Mouse (Mus musculus) midbrain, embryonic 10.5 days (tissue): ENCODE measurements around the gene Filip1l. TPM values are rescaled to one million over a fixed set of nuclear protein-coding genes. Genes with fewer than 3 reads are reported as not detected.

Source experiments
- DNase-seq: peaks from one replicate; pipeline ENCODE4 v3.0.0-alpha.2; 2017; ENCODE audit warnings: low spot score
- H3K27ac ChIP-seq: fragments of 300-500 bp; sonication (generic); replicated peaks from 2 replicates; pipeline ENCODE4 v1.5.1; 2016; ENCODE audit warnings: mild to moderate bottlenecking
- H3K27me3 ChIP-seq: fragments of 300-500 bp; sonication (generic); 2 replicates; pipeline ENCODE4 v1.6.1; 2016; ENCODE audit warnings: low read depth, mild to moderate bottlenecking; ENCODE audit not compliant: poor library complexity, severe bottlenecking
- H3K36me3 ChIP-seq: fragments of 300-500 bp; sonication (generic); 2 replicates; pipeline ENCODE4 v1.6.1; 2016; ENCODE audit warnings: mild to moderate bottlenecking, moderate library complexity
- H3K4me1 ChIP-seq: fragments of 300-500 bp; sonication (generic); 2 replicates; pipeline ENCODE4 v1.6.1; 2016
- H3K4me3 ChIP-seq: fragments of 300-500 bp; sonication (generic); 2 replicates; pipeline ENCODE4 v1.5.1; 2016; ENCODE audit warnings: mild to moderate bottlenecking, moderate library complexity
- H3K9me3 ChIP-seq: fragments of 300-500 bp; sonication (generic); replicated peaks from 2 replicates; pipeline ENCODE4 v1.6.1; 2016; ENCODE audit warnings: mild to moderate bottlenecking
- WGBS: fragments of 180-500 bp; shearing (Covaris S2); methylation state at CpG from one replicate; pipeline ENCODE4 v1.1.7; 2016; 5-methylcytosine and 5-hydroxymethylcytosine counted together
- polyA plus RNA-seq: library from polyadenylated mRNA; unstranded; fragments of >200 nt; fragmentation: Nextera tagmentation; extraction: Ambion mirVana; gene quantifications from 2 replicates; pipeline ENCODE4 v1.2.1, GENCODE M21; 2016

Gene Filip1l
- polyA plus RNA-seq: 6.7 and 7.0 TPM in 2 replicates

DNA sequence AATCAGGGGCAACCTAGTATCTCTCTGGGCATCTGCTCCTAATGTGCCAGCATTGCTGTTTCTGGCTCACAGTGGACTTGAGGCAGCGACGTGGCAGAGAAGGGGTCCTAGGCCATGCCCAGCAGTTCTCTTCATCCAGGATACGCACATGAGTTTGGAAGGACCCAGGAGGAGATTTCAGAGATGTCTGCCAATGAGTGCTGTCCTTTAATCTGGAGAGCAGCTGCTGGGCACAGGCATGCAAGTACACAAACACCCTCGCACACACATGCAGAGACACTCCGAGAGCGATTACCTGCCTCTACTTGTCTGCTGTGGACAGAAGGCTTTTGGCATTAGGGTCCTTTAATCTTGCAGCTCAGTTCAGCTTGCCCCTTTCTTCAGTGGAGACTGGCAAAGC lies at the start of gene Filip1l:
Gene Filip1l (plus strand): TSS at position 343 of the 400 bp plus-strand sequence.
- Histone ChIP-seq H3K9me3 (no peaks in the 10 kb centered on the region), H3K4me1 (peaks cover 15% of the 10 kb centered on the region), H3K27me3 (no peaks in the 10 kb centered on the region), H3K4me3 (no peak within 1 kb of the TSS), H3K27ac (no peak within 1 kb of the TSS), H3K36me3 (no peaks in the 10 kb centered on the region)
- WGBS: 90% methylated on average over 6 of the region's 6 CpGs
- DNase-seq: no peak

DNA sequence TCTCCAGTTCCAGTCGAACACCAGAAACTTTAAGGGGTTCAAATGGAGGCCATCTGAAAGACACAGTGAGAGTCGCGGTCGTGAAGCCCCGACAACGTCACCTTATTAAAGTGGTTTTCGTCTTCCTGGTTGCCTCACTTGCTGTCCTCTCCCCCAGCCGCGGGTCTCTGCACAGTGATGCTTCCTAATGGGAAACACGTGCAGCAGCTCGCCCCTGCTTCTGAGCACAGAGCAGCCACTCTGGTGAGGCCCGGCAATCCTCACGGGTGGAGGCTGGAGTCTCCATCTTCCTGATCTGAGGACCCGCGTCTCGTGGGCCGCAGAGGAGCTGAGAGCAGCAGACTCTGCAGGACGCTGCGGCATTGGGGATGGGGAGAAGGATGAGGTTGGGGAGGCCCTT lies 49.2 kb upstream of the Filip1l start:
- 65% methylated on average over 19 of the region's 19 CpGs for WGBS
- Histone ChIP-seq H3K27me3 (no peaks in the 10 kb centered on the region), H3K4me1 (peaks cover 8% of the 10 kb centered on the region), H3K36me3 (no peaks in the 10 kb centered on the region), H3K4me3 (no peak overlapping the region), H3K27ac (peak overlapping the region; percentile 52; the same call in 1 of the 2 replicates), H3K9me3 (no peaks in the 10 kb centered on the region)
- DNase-seq: peak; percentile 34

DNA sequence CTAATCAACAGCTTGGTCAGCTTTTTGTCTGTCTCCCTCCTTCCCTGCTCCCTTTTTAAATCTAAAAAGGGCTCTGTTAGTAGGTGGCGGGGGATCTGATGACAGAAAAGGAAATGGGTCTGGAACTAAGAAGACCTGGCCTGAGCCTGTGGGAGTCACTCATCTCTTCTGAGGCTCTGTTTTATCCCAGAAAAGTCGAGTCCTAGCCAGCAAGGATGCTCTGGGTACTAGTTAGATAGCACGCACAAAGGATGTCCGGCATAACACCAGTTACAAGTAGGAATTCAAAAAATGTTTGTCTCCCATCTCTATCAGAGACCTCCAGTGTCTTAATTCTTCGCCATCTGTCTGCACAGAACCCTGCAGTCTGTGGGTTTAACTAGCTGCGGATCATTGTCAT lies 47.4 kb upstream of the Filip1l start:
- DNase-seq: no peak
- no peaks in the 10 kb centered on the region for H3K36me3 ChIP-seq
- peaks cover 8% of the 10 kb centered on the region for H3K4me1 ChIP-seq
- no peaks in the 10 kb centered on the region for H3K9me3 ChIP-seq
- H3K4me3 ChIP-seq: no peak overlapping the region
- no peak overlapping the region for H3K27ac ChIP-seq
- WGBS: 82% methylated on average over 6 of the region's 6 CpGs
- H3K27me3 ChIP-seq: no peaks in the 10 kb centered on the region

DNA sequence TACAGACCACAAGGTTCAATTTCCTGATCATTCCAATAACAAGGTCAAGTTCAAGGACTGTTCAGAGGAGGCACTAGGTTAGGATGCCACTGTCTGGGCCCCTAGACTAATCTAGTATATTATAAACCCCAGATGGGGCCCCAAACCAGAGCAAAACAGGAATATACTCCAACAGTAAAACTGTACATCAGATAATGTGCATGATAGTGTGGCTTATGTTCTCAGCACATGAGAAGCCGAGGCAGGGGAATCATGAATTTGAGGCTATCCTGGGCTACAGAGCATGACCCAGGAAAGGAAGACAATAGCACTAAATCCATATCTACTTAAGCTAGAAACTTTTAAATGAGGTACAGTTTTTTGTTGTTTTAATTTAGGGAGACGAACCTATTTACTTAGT lies 40.8 kb upstream of the Filip1l start:
- no peaks in the 10 kb centered on the region for H3K36me3 ChIP-seq
- H3K4me3 ChIP-seq: no peak overlapping the region
- no peak for DNase-seq
- H3K4me1 ChIP-seq: no peaks in the 10 kb centered on the region
- H3K27me3 ChIP-seq: no peaks in the 10 kb centered on the region
- H3K27ac ChIP-seq: no peak overlapping the region
- WGBS: 87% methylated on average over 2 of the region's 2 CpGs
- no peaks in the 10 kb centered on the region for H3K9me3 ChIP-seq

DNA sequence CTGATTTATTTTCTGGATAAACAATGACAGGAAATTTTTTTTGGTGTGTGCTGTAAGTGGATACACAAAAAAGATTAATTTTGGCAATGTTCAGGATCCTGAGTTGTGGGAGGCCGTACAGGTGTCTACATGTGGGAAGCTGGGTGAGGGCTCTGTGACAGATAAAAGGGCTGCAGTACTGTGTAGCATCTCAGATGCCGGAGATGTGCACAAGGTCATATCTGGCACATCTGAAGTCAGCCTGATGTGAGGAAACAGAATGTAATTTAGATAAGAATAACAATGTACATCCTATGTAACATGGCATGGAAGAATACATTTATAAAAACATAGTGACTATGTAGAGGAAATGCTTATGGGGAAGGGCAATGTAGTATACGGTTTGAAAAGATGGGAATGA lies 39.4 kb upstream of the Filip1l start:
- no peak overlapping the region for H3K4me3 ChIP-seq
- WGBS: 92% methylated on average over 3 of the region's 3 CpGs
- H3K4me1 ChIP-seq: no peaks in the 10 kb centered on the region
- no peak overlapping the region for H3K27ac ChIP-seq
- no peaks in the 10 kb centered on the region for H3K9me3 ChIP-seq
- no peaks in the 10 kb centered on the region for H3K27me3 ChIP-seq
- DNase-seq: no peak
- no peaks in the 10 kb centered on the region for H3K36me3 ChIP-seq

DNA sequence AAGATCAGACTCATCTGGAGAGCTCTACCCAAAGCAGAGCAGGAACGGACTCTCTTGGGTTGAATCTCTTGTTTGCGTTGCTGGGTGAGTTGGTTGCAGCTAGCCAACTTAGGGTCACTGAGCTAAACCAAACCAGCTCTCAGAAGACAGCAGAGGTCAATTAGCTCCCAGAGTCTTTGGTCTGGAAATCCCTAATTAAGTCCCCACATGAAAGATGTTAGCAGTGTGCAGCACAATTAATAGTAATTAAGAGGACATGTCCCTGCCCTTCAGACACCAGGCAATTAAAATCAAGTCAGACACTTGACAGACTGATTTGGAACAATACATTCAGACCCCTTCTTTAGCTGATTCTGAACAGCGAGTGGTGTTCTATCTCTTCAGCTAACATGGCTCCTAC lies 38.7 kb upstream of the Filip1l start:
- H3K36me3 ChIP-seq: no peaks in the 10 kb centered on the region
- H3K9me3 ChIP-seq: no peaks in the 10 kb centered on the region
- no peaks in the 10 kb centered on the region for H3K4me1 ChIP-seq
- H3K27ac ChIP-seq: no peak overlapping the region
- 82% methylated on average over 3 of the region's 3 CpGs for WGBS
- no peaks in the 10 kb centered on the region for H3K27me3 ChIP-seq
- no peak for DNase-seq
- no peak overlapping the region for H3K4me3 ChIP-seq

DNA sequence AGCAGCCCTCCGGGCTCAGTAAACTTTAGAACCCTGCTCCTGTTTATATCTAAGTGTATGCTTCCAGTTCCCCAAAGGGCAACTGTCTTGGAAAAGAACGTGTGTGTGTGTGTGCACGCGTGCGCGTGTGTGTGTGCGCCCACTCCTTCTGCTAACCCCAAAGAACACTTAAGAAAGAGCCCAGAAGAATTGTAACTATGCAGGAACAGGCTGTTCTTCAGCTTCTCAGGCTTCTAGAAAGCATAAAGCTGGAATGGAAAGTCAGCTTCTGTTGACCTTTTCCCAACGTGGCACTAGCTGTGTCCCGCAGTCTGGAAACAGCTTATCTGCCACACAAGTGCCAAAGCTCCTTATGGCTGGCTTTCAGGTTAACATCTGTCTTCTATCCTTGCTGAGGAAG lies 37.9 kb upstream of the Filip1l start:
- no peak for DNase-seq
- H3K4me3 ChIP-seq: no peak overlapping the region
- H3K36me3 ChIP-seq: no peaks in the 10 kb centered on the region
- 94% methylated on average over 9 of the region's 9 CpGs for WGBS
- no peaks in the 10 kb centered on the region for H3K9me3 ChIP-seq
- H3K27ac ChIP-seq: no peak overlapping the region
- no peaks in the 10 kb centered on the region for H3K4me1 ChIP-seq
- no peaks in the 10 kb centered on the region for H3K27me3 ChIP-seq

DNA sequence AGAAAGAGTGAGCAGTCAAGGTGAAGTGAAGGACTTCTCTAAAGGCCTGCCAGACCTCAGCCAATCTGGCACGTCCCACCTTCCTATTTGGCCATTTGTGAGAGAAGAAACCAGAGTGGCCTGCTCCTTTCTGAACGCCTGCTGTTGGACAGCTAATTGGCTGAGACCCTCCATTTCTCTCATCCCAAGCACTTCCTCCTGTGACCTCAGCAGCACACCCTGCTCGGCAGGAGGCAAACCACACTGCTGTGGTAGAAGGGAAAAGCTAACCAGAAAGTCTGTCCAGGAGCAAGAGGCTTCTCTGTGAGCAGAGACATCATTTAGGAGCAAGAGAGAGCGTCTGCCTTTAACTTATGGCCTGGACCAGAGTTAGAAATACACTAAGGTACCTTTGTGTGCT lies 35.8 kb upstream of the Filip1l start:
- no peak overlapping the region for H3K4me3 ChIP-seq
- no peaks in the 10 kb centered on the region for H3K36me3 ChIP-seq
- 80% methylated on average over 4 of the region's 4 CpGs for WGBS
- no peaks in the 10 kb centered on the region for H3K4me1 ChIP-seq
- no peaks in the 10 kb centered on the region for H3K27me3 ChIP-seq
- no peaks in the 10 kb centered on the region for H3K9me3 ChIP-seq
- no peak overlapping the region for H3K27ac ChIP-seq
- DNase-seq: no peak

DNA sequence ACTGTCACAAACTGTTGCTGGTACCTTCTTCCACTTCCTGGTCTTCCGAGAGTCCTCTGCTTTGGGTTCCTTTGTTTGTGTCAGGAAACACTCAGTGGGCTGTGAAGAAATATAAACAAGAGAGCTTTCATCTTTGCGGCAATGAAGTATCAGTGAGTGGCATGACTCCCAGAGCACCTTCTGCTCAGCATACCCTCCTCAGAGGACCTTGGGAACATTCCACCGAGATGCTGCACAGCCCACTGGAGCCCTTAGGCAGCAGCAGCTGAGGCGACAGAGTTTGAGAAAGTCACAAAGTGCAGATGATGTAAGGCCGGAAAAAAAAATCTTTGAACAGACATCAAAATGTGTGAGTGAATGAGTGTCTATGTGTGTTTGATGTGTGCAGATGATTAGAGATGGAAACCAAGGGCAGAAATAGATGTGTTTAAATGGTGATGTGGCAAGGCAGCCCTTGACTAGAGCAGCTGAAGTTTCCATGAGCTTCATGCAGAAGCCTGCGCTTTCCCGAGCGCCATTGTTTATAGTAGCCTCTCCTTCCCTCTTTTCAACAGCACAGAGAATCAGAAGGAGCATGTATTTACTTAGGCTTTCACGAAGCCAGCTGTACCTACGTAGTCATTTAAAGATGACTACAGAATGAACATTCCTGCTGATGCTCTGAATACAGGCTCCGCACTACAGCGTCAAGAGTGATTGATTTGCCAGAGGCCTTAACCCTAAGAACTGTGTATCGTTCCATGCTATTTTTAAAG lies 34.8 kb upstream of the Filip1l start:
- Histone ChIP-seq H3K27ac (no peak overlapping the region; the same call in 1 of the 2 replicates), H3K36me3 (no peaks in the 10 kb centered on the region), H3K4me3 (no peak overlapping the region), H3K27me3 (no peaks in the 10 kb centered on the region), H3K9me3 (no peaks in the 10 kb centered on the region), H3K4me1 (no peaks in the 10 kb centered on the region)
- WGBS: 74% methylated on average over 13 of the region's 13 CpGs
- DNase-seq: no peak

DNA sequence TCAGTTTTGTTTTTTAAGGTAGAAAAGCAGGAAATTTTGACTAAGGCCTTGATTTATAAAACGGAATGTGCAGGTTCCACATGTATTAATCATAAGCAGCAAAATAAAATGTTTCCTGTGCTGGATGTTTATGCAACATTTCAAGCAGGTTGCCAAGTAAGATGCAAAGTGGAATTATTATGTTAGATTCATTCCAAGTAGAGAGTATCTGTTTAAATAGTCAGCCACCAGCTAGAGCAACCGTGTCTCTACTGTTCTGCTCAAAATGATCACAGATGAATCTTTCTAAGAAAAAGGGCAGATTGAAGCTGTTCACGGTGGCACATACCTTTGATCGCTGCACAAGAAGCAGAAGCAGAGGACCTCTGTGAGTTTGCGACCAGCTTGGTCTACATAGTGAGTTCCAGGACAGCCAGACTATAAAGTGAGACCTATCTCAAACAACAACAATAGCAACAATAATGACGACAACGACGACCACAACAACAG lies 34.2 kb upstream of the Filip1l start:
- no peak for DNase-seq
- H3K36me3 ChIP-seq: no peaks in the 10 kb centered on the region
- 92% methylated on average over 8 of the region's 8 CpGs for whole genome bisulfite sequencing
- H3K27ac ChIP-seq: no peak overlapping the region
- H3K27me3 ChIP-seq: no peaks in the 10 kb centered on the region
- no peaks in the 10 kb centered on the region for H3K4me1 ChIP-seq
- no peaks in the 10 kb centered on the region for H3K9me3 ChIP-seq
- H3K4me3 ChIP-seq: no peak overlapping the region

DNA sequence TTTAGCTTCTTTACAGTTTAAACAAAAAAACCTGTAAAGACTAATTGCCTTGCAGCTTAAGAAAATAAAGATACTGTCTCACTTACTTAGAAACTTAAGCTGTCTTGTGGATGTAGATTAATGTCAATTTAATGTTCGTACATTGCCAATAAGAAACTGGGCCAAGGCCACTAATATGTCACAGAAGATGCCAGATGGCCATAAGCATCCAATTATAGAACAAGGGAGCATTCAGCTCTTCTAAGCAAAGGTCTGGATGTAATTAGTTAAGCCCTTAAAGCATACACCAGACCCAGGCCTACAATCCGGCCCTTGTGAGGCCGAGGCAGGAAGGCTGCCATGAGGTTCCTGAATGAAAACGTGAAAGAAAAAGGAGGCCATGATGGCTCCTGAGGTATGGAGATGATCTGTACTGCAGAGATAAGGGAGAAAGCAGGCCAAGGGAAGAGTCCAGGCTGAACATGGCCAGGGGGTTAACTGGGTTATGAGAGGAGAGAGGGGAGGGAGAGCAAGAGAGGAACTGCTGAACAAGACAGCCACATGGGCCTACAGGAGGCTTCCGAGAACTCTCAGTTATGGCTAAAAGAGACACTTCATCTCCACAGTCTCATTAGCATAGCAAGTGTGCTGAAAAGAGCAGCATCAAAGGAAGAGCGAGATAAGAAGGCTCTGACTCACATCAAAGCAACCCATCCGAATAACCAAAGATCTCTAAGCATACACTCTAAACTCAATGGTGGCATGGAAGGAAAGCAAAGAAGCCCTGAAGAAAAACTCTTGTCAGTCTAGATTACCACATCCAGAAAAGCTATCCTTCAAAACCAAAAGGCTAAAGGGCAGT lies 33.4 kb upstream of the Filip1l start:
- Histone ChIP-seq H3K36me3 (no peaks in the 10 kb centered on the region), H3K4me1 (no peaks in the 10 kb centered on the region), H3K9me3 (no peaks in the 10 kb centered on the region), H3K27me3 (no peaks in the 10 kb centered on the region), H3K4me3 (no peak overlapping the region), H3K27ac (no peak overlapping the region)
- no peak for DNase-seq
- 80% methylated on average over 7 of the region's 7 CpGs for WGBS

DNA sequence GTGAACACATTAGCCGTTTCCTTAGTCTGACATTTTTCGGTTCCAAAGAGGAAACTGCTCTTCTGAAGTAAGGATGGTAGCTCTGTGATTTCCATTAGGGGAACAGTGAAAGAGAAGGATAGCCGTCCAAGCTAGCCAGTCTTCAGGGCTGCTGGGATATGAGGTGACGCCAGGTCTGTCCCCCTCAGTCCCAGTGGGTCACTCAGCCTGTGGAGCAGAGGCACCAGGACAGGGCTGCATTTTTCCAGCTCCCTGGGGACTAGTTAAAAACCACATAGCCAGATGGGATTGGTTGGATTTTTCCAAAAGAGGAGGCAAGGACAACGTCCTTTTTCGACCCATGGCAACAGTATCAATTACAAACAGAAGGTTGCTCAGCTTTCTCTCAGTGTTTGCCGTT lies 25.9 kb upstream of the Filip1l start:
- DNase-seq: no peak
- H3K4me1 ChIP-seq: no peaks in the 10 kb centered on the region
- 85% methylated on average over 7 of the region's 7 CpGs for WGBS
- no peak overlapping the region for H3K27ac ChIP-seq
- H3K27me3 ChIP-seq: no peaks in the 10 kb centered on the region
- H3K4me3 ChIP-seq: no peak overlapping the region
- no peaks in the 10 kb centered on the region for H3K9me3 ChIP-seq
- no peaks in the 10 kb centered on the region for H3K36me3 ChIP-seq

DNA sequence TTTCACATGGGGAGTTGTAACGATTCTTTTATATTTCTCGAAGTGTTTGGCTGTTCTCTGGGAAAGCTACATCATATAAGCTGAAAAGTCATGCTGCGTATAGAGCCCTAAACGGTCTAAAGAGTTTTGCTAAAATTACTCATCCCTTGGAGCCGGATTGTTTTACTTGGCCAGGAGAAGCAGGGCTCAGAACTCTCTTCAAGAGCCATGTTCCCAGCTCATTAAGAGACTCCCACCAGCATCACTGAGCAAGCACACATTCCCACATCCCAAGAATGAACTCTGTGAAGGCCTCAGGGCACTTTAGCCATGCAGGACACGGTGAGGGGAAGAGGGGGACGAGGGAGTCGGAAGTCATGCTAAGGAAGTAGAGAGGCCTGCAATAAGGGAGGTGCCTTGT lies 23.9 kb upstream of the Filip1l start:
- 90% methylated on average over 8 of the region's 8 CpGs for WGBS
- DNase-seq: no peak

More for the DNA sequence above, 23.9 kb upstream of the Filip1l start:
- Histone ChIP-seq H3K27ac (no peak overlapping the region), H3K36me3 (no peaks in the 10 kb centered on the region), H3K4me1 (no peaks in the 10 kb centered on the region), H3K9me3 (no peaks in the 10 kb centered on the region), H3K27me3 (no peaks in the 10 kb centered on the region), H3K4me3 (no peak overlapping the region)
